Mouse (Mus musculus): ENCODE results near the gene Dnajc7. TPM values are rescaled to one million over a fixed set of nuclear protein-coding genes. Genes with fewer than 3 reads are reported as not detected.
"Not testable (repeated sequence)": the region's sequence is repeated elsewhere in the genome, so short reads cannot be mapped to it uniquely, and the experiment has no call there.

Gene Dnajc7
- total RNA-seq (2021): 100 to 1,000 TPM; 276 to 297 TPM

DNA sequence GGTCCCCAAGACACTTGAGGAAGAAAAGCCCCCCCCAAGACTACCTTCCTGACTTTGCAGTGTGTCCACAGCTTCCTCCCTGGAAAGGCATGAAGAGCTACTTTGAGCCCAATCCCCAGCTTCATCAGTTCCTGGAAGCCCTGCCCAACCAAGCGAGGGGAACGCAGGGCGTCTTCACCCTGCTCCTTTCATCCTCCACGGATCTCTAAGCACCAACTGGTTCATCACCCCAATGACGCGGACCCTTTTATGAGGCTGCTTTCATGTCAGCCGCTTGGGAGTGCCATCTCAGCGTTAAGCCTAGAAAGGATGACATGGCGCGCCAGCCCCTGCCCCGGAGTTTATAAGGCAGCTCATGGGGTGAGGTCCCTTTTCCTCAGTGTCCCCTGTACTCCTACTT is at the start of gene Dnajc7:
Gene Dnajc7, minus strand, starts transcription at position 187 of the 400 bp plus-strand sequence.
- no peak for DNase-seq
- intact Hi-C loops (cut with DNase I): no loop called here

GRCm38 (mm10) chr11:100659806-100660205 is 39.8 kb upstream of the Dnajc7 start:
- no peak for DNase-seq
- intact Hi-C loops (cut with DNase I): no loop called here

DNA sequence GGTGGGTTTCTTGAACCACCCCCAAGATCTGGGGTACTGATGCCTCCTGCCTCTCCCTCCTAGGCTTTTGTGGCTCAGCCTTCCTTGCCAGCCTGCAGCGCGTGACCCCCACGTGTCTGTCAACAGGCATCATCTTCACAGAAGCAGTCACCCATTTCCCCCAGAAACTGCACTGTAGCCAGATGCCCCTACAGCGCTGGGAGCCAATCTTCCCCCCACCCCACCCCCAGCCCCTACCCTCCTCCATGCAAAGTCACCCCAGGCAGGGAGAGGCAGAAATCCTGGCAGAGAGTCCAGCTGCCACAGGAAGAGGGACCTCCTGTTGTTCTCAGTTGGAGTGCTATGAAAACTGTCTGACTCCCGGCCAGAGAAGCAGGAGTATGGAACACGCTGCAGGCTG is 36.5 kb upstream of the Dnajc7 start:
- peak; percentile 85 for DNase-seq
- intact Hi-C loops (cut with DNase I): no loop called here

- intact Hi-C loops (cut with DNase I); DNase-seq: not testable (repeated sequence)
Observed at GRCm38 (mm10) chr11:100655589-100655988, 35.6 kb upstream of the Dnajc7 start.

DNA sequence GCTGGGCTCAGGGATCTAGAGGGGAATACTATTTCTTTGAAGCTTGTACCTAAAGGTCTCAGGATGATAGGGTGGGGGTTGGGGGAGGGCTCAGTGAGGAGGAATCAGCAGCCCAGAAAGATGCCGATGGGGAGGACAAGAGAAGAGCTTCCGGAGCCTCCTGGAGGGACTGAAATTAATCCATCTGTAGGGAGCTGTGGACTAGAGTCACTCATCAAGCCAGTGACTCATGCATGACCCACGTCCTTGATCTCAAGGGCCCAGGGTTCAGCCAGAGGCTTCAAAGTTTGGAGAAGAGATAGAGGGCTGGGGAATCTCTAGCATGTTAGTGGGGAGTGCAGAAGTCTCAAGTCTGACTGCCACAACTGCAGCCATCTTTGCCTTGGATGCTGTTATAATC is 31.8 kb upstream of the Dnajc7 start:
- intact Hi-C loops (cut with DNase I): no loop called here
- DNase-seq: no peak

DNA sequence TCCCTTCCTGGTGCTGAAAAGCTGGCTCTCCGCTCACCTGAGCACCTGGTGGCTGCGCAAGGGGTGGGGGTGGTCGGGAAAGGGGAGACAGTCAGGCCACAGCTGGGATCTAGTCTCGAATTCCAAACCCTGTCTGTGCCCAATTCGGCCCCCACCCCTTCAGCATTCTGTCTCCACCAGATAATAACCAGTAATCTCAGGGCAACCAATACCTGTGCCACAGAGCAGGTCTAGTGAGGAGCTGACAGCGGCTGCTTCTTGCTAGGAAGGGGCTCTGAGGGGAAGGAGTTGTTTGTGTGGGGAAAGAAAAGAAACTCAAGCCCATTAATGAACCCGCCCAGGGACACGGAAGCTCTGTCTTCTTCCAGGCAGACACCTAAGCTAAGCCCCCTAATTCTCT is 31.2 kb upstream of the Dnajc7 start:
- no peak for DNase-seq
- intact Hi-C loops (cut with DNase I): no loop called here

- intact Hi-C loops (cut with DNase I): no loop called here
- no peak for DNase-seq
Observed at GRCm38 (mm10) chr11:100648405-100648804, 28.4 kb upstream of the Dnajc7 start.

DNA sequence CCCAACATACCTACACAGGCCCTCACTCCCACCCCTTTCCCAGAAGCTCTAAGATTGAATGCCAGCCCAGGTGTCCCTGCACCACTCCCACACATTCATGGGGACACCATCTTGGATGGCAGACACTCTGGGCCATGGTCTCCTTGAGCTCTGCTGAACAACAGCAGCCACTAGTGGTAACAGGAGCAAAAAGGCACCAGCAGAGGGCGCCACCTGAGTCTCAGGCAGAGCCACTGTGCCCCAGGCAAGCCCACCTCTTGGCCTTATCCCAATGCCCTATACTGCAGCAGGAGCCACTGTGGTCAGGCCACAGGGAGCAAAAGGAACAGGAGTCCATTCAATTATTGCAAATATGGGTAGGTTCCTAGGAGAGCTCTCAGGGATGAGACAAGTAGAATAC is 26.3 kb upstream of the Dnajc7 start:
- peak; percentile 80 for DNase-seq
- intact Hi-C loops (cut with DNase I): no loop called here

DNA sequence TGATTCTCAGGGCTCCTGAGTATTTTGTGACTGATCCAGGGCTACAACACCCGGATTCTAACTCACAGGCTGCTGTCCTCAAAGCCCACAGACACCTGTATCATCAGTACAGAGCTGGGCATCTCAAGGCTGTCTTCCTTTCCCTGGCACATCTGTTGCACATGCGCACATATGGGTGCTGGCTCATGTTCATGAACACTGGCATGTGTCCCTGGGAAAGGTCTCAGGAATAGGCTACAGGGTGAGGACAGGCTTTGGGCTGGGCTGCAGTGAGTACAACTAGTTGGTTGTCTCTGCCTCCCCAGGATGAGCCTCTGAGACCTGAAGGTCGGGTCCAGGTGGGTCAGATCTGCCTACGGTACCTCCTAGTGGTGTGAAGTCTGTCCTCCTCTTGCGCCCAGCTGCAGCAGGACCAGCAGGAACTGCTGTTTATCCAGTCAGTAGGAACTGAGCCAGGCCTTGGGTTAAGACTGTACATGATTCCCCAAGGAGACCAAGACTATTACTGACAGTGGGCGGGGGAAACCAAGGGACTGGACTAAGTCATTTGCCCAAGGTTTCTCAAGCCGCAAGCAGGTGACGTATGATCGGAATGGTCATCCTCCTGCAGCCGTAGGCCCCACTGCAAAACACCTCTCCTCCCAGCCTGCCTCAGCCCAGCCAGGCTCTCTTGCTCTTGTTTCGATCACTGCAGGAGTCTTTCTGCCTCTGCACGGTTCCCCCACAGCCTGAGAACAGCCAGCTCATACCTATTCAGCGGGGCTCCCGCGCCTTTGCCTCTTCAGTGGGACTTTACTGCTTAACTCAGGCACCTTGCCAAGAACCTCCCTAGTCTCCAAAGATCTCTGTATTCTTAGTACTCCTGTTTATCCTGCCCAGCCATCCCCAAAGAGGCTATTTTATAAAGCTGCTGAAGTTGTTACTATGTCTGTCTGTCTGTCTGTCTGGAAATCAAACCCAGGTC is 23.9 kb upstream of the Dnajc7 start:
- intact Hi-C loops (cut with DNase I): loop anchor here (5.0 kb wide), 1 partner anchor 48 kb away; the partner anchor contains the start of gene Zfp385c
- peak; percentile 44 for DNase-seq

- peak; percentile 46 for DNase-seq
- intact Hi-C loops (cut with DNase I): loop anchor here (5.0 kb wide), 1 partner anchor 52 kb away; the partner anchor contains the start of gene Zfp385c
Observed at GRCm38 (mm10) chr11:100640159-100640906, 20.4 kb upstream of the Dnajc7 start.

DNA sequence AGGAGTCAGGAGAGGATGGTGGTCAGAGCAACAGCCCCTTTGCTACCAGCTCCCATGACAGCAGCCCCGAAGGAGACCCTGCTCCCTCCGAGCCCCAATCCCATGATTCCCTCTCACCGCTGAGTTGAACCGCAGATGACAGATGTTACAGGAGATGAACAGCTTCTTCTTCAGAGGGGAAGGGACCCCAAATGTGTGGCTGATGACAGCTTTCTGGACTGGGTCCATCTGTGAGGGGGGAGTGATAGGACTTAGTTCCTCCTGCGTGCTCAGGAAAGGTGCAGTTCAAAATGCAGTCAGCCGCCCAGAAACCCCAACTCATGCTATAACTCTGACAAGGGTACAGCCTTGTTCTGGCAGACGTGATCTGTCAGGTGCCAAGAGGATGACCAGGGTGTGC is 14.6 kb upstream of the Dnajc7 start:
- no peak for DNase-seq
- intact Hi-C loops (cut with DNase I): no loop called here

DNA sequence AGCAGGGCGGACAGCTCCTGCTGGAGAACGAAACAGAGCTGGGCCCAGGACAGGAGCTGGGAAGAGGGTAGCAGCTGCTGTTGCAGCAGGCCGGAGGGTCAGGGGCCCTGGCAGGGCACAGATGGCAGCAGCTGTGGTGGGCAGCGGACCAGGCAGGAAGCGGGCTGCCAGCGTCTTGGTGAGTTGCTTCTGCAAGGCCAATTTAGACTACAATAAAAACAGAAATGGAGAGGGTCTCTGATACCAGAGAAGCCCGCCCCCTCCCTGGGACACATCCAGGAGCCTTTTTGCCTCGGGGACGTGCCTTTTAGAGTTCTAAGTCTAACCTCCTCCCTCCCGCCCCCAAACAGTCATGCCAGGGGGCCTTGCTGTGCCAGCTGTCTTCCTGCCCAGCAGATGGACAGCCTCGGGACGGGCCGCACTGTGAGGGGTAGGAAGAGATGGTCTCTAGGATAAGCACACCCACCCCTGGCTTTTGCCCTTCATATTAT is 8.9 kb upstream of the Dnajc7 start:
- peak; percentile 91 for DNase-seq
- intact Hi-C loops (cut with DNase I): loop anchor here (5.0 kb wide), 1 partner anchor 73 kb away; the partner anchor contains the start of gene Dhx58

DNA sequence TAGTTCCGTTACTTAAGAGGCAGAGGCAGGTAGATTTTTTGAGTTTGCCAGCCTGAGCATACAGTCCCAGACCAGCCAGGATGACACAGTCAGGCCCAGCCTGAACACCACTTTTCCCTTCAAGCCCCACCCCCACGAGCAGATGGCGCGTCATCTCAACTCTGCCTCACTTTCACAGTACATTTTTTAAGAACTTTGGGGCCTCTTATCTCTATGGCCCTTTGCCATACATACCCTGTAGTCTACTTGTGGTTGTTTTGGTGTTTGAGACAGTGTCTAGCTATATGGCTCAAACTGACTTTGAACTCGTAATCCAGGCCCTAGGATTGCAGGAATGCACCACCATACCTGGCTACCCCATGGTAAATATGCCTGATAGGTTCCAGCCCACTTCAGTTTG is 8.1 kb upstream of the Dnajc7 start:
- intact Hi-C loops (cut with DNase I): loop anchor here (5.0 kb wide), 1 partner anchor 74 kb away; the partner anchor contains the start of gene Dhx58
- DNase-seq: no peak

DNA sequence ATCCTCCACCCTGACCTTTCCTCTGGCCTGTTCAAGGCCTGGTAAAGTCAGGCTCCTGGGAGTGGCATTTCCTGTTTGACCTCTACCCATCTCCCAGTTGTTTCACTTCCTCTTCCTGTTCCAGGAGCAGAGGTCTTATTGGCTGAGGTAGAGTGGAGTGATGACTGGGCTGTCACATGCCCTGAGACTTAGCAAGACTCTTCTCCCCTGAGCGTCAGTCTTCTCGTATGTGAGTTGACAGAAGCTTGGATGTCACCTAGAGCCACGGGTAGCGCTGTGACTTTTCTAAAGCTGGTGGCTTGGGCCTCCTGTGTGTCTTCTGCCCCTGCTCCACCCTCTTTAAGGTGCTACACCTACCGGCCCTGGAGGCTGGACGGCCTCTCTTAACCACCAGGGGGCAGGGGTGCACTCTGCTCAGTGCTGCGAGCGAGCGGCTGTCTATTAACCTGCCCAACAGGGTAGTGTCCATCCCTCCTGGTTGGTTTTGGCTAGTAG is 6.8 kb upstream of the Dnajc7 start:
- DNase-seq: peak; percentile 83
- intact Hi-C loops (cut with DNase I): loop anchor here (5.0 kb wide), 1 partner anchor 76 kb away; the partner anchor contains the start of gene Dhx58

DNA sequence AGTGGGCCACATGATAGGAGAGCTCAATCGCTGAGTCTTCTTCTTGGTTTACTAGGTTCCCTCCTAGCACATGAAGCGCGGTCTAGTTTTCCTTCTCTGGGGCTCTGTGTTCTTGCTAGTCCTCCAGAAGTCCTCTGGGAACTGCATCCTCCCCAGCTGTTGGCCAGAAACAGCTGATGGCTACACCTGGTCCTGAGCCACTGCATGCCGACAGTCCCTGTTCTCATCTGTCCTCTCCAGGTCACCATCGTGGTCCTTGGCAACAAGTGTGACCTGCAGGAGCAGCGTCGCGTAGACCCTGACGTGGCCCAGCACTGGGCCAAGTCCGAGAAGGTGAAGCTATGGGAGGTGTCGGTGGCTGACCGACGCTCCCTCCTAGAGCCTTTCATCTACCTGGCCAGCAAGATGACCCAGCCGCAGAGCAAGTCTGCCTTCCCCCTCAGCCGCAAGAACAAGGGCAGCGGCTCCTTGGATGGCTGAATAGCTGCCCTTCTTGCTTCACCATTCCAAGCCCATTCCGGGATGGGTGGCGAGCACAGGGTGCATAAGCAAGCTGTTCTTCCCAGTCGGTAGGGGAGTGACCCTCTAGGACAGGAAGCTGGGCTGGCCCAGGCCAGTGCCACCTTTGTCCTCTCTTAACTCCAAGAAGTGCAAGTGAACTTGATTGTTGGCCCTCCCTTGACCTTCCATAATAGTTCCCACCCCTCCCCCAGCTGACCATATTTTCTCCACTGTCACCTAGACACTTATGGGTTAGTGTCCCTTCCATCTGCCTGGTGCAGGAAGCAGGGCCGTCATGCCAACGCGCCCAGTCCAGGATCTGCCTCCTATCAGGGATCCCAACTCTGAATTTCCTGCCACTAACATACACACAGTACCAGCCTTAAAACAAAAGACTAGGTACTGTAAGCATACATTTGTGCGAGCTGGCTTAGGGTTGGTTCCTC is 6.1 kb upstream of the Dnajc7 start:
- no peak for DNase-seq
- intact Hi-C loops (cut with DNase I): loop anchor here (5.0 kb wide), 1 partner anchor 76 kb away; the partner anchor contains the start of gene Dhx58

DNA sequence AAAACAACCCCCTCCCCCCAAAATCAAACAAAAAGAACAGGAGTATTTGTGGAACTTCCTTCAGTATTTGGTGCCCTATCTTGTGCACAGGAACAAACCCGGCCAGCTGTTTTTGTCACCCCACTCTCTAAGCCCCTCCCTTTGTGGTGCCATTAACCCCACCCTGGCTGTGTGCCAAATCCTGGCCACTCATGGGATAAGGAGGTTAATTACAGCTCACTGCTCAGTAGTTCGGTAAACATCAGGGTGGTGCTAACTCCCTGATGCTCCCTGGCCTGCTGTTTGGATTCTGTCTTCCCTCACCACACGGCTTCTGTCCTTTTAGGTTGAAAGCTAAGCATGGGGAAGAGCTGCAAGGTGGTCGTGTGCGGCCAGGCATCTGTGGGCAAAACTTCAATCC is 3.9 kb upstream of the Dnajc7 start:
- peak; percentile 53 for DNase-seq

GRCm38 (mm10) chr11:100622714-100623113 is 2.7 kb upstream of the Dnajc7 start:
- peak; percentile 95 for DNase-seq
- intact Hi-C loops (cut with DNase I): no loop called here

More for the DNA sequence above, 3.9 kb upstream of the Dnajc7 start:
- intact Hi-C loops (cut with DNase I): no loop called here

DNA sequence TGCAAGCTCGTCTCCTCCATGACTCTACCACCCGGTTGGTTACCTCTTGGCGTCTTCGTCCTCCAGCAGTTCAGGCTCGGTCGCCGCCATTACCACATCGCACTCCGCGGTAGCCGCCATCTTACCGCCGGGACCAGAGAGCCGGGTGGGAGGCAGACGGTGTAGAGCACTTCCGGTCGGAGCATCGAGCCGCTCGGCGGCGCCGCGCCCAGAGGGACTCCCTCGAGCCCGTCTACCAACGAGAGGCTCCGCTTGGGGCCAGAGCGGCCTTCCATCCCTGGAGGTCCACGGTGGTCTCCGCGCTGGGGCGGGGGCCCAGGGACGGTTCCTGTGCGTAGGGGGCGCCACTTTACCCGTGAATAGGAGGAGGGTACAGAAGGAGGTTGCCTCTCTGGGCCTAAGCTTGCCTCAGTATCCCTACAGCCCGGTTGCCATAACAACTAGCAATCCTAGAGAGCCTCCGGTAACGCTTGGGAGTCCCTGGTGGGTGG is 438 bp downstream of the Dnajc7 start:
- intact Hi-C loops (cut with DNase I): no loop called here
- peak; percentile 99 for DNase-seq

DNA sequence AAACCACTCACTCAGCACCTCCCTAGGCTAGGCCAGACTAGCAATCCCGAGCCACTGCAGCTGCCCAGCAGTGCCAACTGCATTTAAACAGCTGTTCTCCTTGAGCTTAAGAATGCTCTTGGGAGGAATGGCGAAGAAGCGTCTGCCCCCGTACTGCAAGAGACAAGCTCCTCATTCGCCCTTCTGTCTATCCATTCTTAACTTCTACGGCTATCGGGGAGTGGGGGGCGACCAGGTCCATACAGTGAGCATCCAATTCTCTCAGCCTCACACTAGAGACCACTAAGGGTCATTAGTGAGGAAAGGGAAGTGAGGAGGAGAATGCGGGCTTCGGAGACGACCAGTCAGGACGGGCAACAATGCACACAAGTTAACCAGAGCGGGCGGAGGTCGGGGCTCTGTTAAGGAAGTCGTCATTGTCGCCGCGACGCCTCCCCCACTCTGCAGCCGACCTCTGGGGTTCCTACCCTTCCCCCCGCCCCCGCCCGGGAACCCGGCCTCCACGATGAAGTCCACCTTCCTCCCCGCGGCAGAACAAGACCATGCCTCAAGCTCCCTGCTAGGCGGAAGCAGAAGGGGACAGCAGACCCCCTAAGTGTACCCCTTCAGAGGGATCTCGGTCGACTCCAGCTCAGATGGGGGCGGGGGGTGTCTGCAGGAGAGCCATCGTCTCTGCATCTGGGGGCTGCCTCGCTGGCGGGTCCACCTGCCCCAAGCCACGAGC is 1.0 kb downstream of the Dnajc7 start, which contains the start of gene Nkiras2:
Gene Nkiras2, plus strand, starts transcription at position 484 of the 724 bp plus-strand sequence.
- intact Hi-C loops (cut with DNase I): no loop called here
- DNase-seq: peak; percentile 71
